Mouse (Mus musculus) heart, adult 2 months (tissue): Measurements from ENCODE around the gene Retn.

ENCODE experiments used
- CTCF ChIP-seq: fragments of 200-600 bp; IDR thresholded peaks from 2 replicates; pipeline ENCODE4 v1.8.1; 2022; ENCODE audit warnings: antibody characterized with exemption, mild to moderate bottlenecking, moderate library complexity
- POLR2A ChIP-seq: fragments of 200-500 bp; IDR thresholded peaks from 2 replicates; pipeline ENCODE4 v1.6.1; 2011; ENCODE audit warnings: mild to moderate bottlenecking, low read depth, low read length, control low read depth; ENCODE audit not compliant: insufficient read depth

GRCm38 (mm10) chr8:3656725-3657381 lies 1.3 kb downstream of the Retn start:
- TF ChIP-seq CTCF (no peak), POLR2A (no peak)
